Mouse (Mus musculus) myocyte (in vitro differentiated cells): ENCODE results near the gene Zfyve27.

Experiments used
- CEBPB ChIP-seq: IDR thresholded peaks from 2 replicates; pipeline ENCODE4 v1.6.1; 2011; ENCODE audit warnings: mild to moderate bottlenecking, moderate library complexity; ENCODE audit not compliant: poor library complexity, insufficient read depth, severe bottlenecking
- POLR2A ChIP-seq: IDR thresholded peaks from one replicate; pipeline ENCODE4 v1.6.1; 2011; ENCODE audit warnings: low read depth, mild to moderate bottlenecking, control low read depth, moderate library complexity; ENCODE audit not compliant: insufficient read length

DNA sequence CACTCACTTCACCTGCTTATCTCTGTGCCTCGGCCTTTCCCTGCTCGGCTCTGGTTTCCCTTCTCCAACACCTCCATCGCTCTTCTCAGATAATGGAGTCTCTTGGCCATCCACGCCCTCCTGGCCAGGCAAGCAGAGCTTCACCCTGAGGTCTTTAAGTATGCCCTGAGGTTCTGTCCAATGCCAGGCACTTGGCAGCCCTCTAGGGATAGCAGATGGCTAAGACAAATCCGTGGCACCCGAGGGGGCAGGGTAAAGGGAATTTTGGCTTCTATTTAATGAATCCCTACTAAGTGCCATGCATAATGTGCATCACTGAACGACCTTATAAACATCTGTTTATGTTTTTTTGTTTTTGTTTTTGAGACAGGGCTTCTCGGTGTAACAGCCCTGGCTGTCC is 38.7 kb downstream of the Zfyve27 start:
- TF ChIP-seq POLR2A (no peak), CEBPB (no peak)
